Mouse (Mus musculus) heart, embryonic 11.5 days (tissue): Measurements from ENCODE around the gene Mef2a. TPM values are rescaled to one million over a fixed set of nuclear protein-coding genes. Genes with fewer than 3 reads are reported as not detected.

Source experiments
- ATAC-seq: fragments of 200-750 bp; cut with Nextera tagmentation; replicated peaks from 2 replicates; pipeline ENCODE4 v1.8.0; 2017; ENCODE audit warnings: moderate library complexity; ENCODE audit not compliant: insufficient number of reproducible peaks, low FRiP score, low TSS enrichment
- H3K27ac ChIP-seq: fragments of 300-500 bp; sonication (generic); 2 replicates; pipeline ENCODE4 v1.5.1; 2014; ENCODE audit warnings: mild to moderate bottlenecking, low read depth, low read length
- H3K27me3 ChIP-seq: fragments of 300-500 bp; sonication (generic); 2 replicates; pipeline ENCODE4 v1.6.1; 2014; ENCODE audit warnings: mild to moderate bottlenecking, low read length, mixed read lengths; ENCODE audit not compliant: control insufficient read depth, insufficient read depth
- H3K36me3 ChIP-seq: fragments of 300-500 bp; sonication (generic); 2 replicates; pipeline ENCODE4 v1.6.1; 2014; ENCODE audit warnings: mild to moderate bottlenecking, low read length, moderate library complexity, mixed read lengths; ENCODE audit not compliant: control insufficient read depth, insufficient read depth
- H3K4me1 ChIP-seq: fragments of 300-500 bp; sonication (generic); 2 replicates; pipeline ENCODE4 v1.6.1; 2014; ENCODE audit warnings: low read length; ENCODE audit not compliant: control insufficient read depth, insufficient read depth
- H3K4me2 ChIP-seq: fragments of 300-500 bp; sonication (generic); 2 replicates; pipeline ENCODE4 v1.6.1; 2014; ENCODE audit warnings: mild to moderate bottlenecking, moderate library complexity
- H3K4me3 ChIP-seq: fragments of 300-500 bp; sonication (generic); 2 replicates; pipeline ENCODE4 v1.5.1; 2014; ENCODE audit warnings: low read depth, low read length
- H3K9ac ChIP-seq: fragments of 300-500 bp; sonication (generic); 2 replicates; pipeline ENCODE4 v1.6.1; 2014; ENCODE audit warnings: mild to moderate bottlenecking, low read depth, low read length, moderate library complexity
- H3K9me3 ChIP-seq: fragments of 300-500 bp; sonication (generic); replicated peaks from 2 replicates; pipeline ENCODE4 v1.6.1; 2016; ENCODE audit warnings: low read length; ENCODE audit not compliant: control insufficient read depth
- WGBS: fragments of 180-500 bp; shearing (Covaris S2); extraction: QIAGEN DNeasy Blood & Tissue Kit; methylation state at CpG from one replicate; pipeline ENCODE4 v1.1.7; 2014; ENCODE audit not compliant: insufficient replicate concordance; 5-methylcytosine and 5-hydroxymethylcytosine counted together
- polyA plus RNA-seq: library from polyadenylated mRNA; unstranded; fragments of >200 nt; fragmentation: Nextera tagmentation; extraction: Ambion mirVana; gene quantifications from 2 replicates; pipeline ENCODE4 v1.2.1, GENCODE M21; 2014

Mef2a gene
- polyA plus RNA-seq, 1 experiment from 2014 or later = 66.4 TPM

DNA sequence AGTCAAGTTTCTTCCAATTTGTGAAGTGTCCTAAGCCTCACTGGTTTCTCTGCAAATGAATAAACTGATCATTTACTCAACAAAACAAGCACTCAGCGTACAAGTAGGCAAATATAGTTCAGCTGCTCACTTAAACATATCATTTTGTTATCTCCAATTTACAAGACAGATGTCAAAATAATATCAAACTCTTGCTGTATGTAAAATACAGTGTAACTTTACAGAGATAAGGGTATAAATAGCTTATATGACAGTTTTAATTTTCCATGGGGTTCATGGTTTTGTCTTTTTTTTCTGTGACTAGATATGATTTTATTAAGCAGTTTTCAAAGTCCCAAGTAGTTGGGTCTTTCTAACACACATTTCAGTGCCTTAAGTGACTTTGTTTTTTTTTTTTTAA, 127.4 kb downstream of the Mef2a start:
- ATAC-seq = no peak
- Histone ChIP-seq H3K27me3 (no peaks in the 10 kb centered on the region), H3K4me2 (no peak overlapping the region), H3K9ac (no peak overlapping the region), H3K27ac (no peak overlapping the region), H3K36me3 (0 out of 2 replicates have a peak, but pooled peaks cover 5% of the 10 kb centered on the region), H3K4me1 (no peaks in the 10 kb centered on the region; the same call in 1 of the 2 replicates), H3K9me3 (no peaks in the 10 kb centered on the region), H3K4me3 (no peak overlapping the region)
- WGBS = 81% methylated on average over 1 of the region's 1 CpGs

DNA sequence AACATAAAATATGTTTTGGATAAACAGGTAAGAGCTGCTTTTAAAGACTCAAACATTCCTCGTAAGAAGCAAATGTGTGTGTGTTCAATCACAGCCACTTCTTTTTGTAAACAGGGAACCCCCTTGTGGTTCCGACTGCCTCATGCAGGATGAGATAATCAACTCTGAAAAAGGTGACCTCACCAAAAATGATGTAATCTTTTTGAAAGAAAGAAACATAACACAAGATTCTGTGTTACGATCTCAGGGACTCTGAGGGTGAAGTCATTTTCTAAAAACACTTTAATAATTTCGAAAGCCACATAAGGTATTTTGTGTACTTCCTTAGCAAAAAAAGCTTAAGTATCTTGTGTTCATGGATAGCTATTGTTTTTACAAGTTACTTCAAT, 128.8 kb downstream of the Mef2a start:
- Histone ChIP-seq H3K4me1 (no peaks in the 10 kb centered on the region; the same call in 1 of the 2 replicates), H3K27ac (no peak overlapping the region), H3K9ac (no peak overlapping the region), H3K4me2 (no peak overlapping the region), H3K27me3 (no peaks in the 10 kb centered on the region), H3K36me3 (peaks cover 5% of the 10 kb centered on the region; the same call in 1 of the 2 replicates), H3K9me3 (no peaks in the 10 kb centered on the region), H3K4me3 (no peak overlapping the region)
- 41% methylated on average over 4 of the region's 4 CpGs for WGBS
- ATAC-seq = no peak

DNA sequence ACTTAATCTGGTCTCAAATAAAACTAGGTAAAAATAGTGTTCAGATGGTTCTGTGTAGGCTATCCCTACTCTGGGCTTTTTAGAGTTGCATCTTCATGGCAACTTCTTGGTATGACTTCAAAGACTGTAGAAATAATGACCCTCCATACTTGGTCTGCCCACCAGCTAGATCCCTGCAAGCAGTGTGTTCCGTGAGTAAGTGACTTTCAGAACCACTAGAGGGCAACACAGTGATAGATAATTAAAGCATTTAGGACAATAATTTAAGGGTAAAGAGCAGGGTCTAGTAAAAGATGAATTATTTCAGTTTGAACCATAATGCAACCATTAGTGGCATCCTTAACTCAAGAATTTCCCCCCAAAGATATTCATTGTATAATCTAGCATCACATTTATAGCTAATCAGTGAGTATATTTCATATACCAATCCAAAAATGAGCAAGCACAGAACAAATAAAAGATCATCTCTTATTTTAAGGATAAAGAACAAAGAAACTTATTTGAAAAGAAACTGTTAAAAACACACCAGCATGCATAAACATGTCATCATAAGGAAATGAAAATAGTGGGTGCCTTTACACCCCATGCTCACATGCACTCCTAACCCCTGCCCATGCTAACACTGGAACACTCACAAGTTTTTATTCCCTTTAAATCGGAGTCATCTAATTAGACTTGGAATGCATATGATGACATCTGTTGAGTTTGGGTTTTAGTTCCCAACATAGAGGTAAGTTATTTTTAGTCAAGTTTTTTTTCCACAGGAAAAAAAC, 129.4 kb downstream of the Mef2a start:
- Histone ChIP-seq H3K36me3 (peaks cover 5% of the 10 kb centered on the region; the same call in 1 of the 2 replicates), H3K4me3 (no peak overlapping the region), H3K4me2 (no peak overlapping the region), H3K9ac (no peak overlapping the region), H3K9me3 (no peaks in the 10 kb centered on the region), H3K27ac (no peak overlapping the region), H3K27me3 (no peaks in the 10 kb centered on the region), H3K4me1 (no peaks in the 10 kb centered on the region; the same call in 1 of the 2 replicates)
- 54% methylated on average over 2 of the region's 2 CpGs for WGBS
- no peak for ATAC-seq

- H3K9me3 ChIP-seq = no peaks in the 10 kb centered on the region
- H3K27me3 ChIP-seq = no peaks in the 10 kb centered on the region
- peaks cover 7% of the 10 kb centered on the region; the same call in 1 of the 2 replicates for H3K36me3 ChIP-seq
- WGBS = 80% methylated on average over 3 of the region's 3 CpGs
- H3K4me3 ChIP-seq = no peak overlapping the region
- no peak overlapping the region for H3K27ac ChIP-seq
- no peaks in the 10 kb centered on the region; the same call in 1 of the 2 replicates for H3K4me1 ChIP-seq
- no peak overlapping the region for H3K9ac ChIP-seq
- ATAC-seq = no peak
- no peak overlapping the region for H3K4me2 ChIP-seq
These were observed 130.7 kb downstream of the Mef2a start for GRCm38 (mm10) chr7:67241969-67242368.

- H3K4me3 ChIP-seq = no peak overlapping the region
- H3K9ac ChIP-seq = no peak overlapping the region
- H3K27me3 ChIP-seq = no peaks in the 10 kb centered on the region
- H3K4me2 ChIP-seq = no peak overlapping the region
- H3K4me1 ChIP-seq = no peaks in the 10 kb centered on the region
- no peak overlapping the region for H3K27ac ChIP-seq
- WGBS = 92% methylated on average over 2 of the region's 2 CpGs
- peaks cover 16% of the 10 kb centered on the region for H3K36me3 ChIP-seq
- H3K9me3 ChIP-seq = no peaks in the 10 kb centered on the region
- no peak for ATAC-seq
These were observed 134.9 kb downstream of the Mef2a start for GRCm38 (mm10) chr7:67237752-67238151.

- Histone ChIP-seq H3K4me3 (no peak overlapping the region), H3K4me1 (no peaks in the 10 kb centered on the region), H3K36me3 (peaks cover 20% of the 10 kb centered on the region), H3K9me3 (no peaks in the 10 kb centered on the region), H3K27ac (no peak overlapping the region), H3K9ac (no peak overlapping the region), H3K4me2 (no peak overlapping the region), H3K27me3 (no peaks in the 10 kb centered on the region)
- WGBS = 81% methylated on average over 2 of the region's 2 CpGs
- no peak for ATAC-seq
These were observed 136.3 kb downstream of the Mef2a start for GRCm38 (mm10) chr7:67236351-67236750.

- no peak overlapping the region for H3K4me2 ChIP-seq
- 72% methylated on average over 8 of the region's 8 CpGs for WGBS
- no peak overlapping the region for H3K9ac ChIP-seq
- no peaks in the 10 kb centered on the region for H3K27me3 ChIP-seq
- H3K27ac ChIP-seq = no peak overlapping the region
- ATAC-seq = peak; percentile 59; the same call in 1 of the 2 replicates
- H3K4me3 ChIP-seq = no peak overlapping the region
- H3K36me3 ChIP-seq = peaks cover 20% of the 10 kb centered on the region
- peaks cover 11% of the 10 kb centered on the region; the same call in 1 of the 2 replicates for H3K4me1 ChIP-seq
- no peaks in the 10 kb centered on the region for H3K9me3 ChIP-seq
These were observed 137.9 kb downstream of the Mef2a start for GRCm38 (mm10) chr7:67234797-67235196.

DNA sequence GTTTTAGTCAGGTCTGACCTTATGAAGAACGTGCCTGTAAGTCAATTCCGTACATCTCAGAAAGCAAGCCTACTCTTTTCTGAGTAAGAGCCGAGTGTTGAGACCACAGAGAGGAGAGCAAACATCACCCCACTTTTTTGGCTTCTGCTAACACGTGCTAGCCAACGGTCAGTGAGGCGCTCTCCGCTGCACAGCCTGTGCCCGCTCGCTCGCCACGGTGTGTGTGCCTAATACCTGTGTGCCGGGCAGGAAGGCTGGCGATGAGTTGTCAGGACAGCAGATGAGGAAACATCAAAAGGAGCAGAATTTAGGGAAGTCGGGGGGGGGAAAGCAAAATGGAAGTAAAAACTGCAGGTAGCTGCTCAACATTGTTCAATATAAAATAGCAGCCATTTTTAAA, 140.2 kb downstream of the Mef2a start:
- Histone ChIP-seq H3K4me3 (no peak overlapping the region), H3K9ac (no peak overlapping the region), H3K36me3 (peaks cover 15% of the 10 kb centered on the region), H3K9me3 (no peaks in the 10 kb centered on the region), H3K27ac (no peak overlapping the region), H3K4me1 (peaks cover 15% of the 10 kb centered on the region; the same call in 1 of the 2 replicates), H3K27me3 (no peaks in the 10 kb centered on the region), H3K4me2 (no peak overlapping the region)
- no peak for ATAC-seq
- 93% methylated on average over 14 of the region's 14 CpGs for WGBS
